In genomic region chr7:130262528-130263232, GRCm38 (mm10) we compare ENCODE assay signal across 9 mouse cellular contexts.
A peak's percentile ranks its signal among the peaks of the same experiment; 100 is the strongest.
DNase-seq lines count a peak whose midpoint lies in the region; ATAC-seq and TF ChIP-seq lines count a peak whose summit lies in the region.
"Had no signal": no experiment of that assay in that cellular context is flagged by ENCODE, and none has a peak within 500 bp of the region (broad histone marks: within the 10 kb centered on the region; RNA-seq: fewer than 3 reads in every experiment).

No protein-coding gene starts in this region.

- intact Hi-C loops in left cerebral cortex, postnatal 36 days (cut with DNase I): loop anchor here (5.0 kb wide), 1 partner anchor 45 kb away; no protein-coding TSS in a partner anchor

- DNase-seq in heart, adult 9 months (ENCODE audit: low spot score in 2 of 2): no peak
- peak; percentile 83 for DNase-seq in brain, embryonic 14.5 days (ENCODE audit: low read depth)
- DNase-seq in right cerebral cortex, postnatal 36 days (ENCODE audit: low spot score in 2 of 2): no peak
- no peak for DNase-seq in left cerebral cortex, postnatal 36 days (ENCODE audit: low spot score in 2 of 2)
- no peak for DNase-seq in left cerebral cortex, adult 9 months (ENCODE audit: low spot score in 2 of 2)
- DNase-seq: layer of hippocampus, adult 9-11 months had no signal

- peaks cover 76% of the 10 kb centered on the region for H3K4me1 ChIP-seq in heart, embryonic 13.5 days
- H3K4me1 ChIP-seq in hindbrain, embryonic 12.5 days: peaks cover 70% of the 10 kb centered on the region
- peaks cover 80% of the 10 kb centered on the region for H3K4me1 ChIP-seq in midbrain, embryonic 12.5 days

- H3K27ac ChIP-seq in heart, embryonic 13.5 days (replicated peaks): 0 out of 2 replicates have a peak overlapping the region, but pooled peaks have one; percentile 42
- no peak overlapping the region for H3K27ac ChIP-seq in hindbrain, embryonic 12.5 days
- peak overlapping the region; percentile 91 for H3K27ac ChIP-seq in midbrain, embryonic 12.5 days (replicated peaks)

- 44% methylated on average over 17 of the region's 17 CpGs for WGBS in heart, embryonic 13.5 days
- 16% methylated on average over 17 of the region's 17 CpGs for WGBS in hindbrain, embryonic 12.5 days
- WGBS in midbrain, embryonic 12.5 days: 7% methylated on average over 17 of the region's 17 CpGs

- no peak for ATAC-seq in heart, embryonic 13.5 days (ENCODE audit: extremely low read depth, insufficient number of reproducible peaks, low FRiP score, low TSS enrichment)
- ATAC-seq in hindbrain, embryonic 12.5 days (ENCODE audit: low FRiP score): no peak
- peak; percentile 10; the same call in 1 of the 2 replicates for ATAC-seq in midbrain, embryonic 12.5 days (ENCODE audit: low FRiP score, low read depth)

- peak overlapping the region; percentile 88 for H3K9ac ChIP-seq in heart, embryonic 13.5 days
- H3K9ac ChIP-seq in hindbrain, embryonic 12.5 days: peak overlapping the region; percentile 87; the same call in 1 of the 2 replicates
- peak overlapping the region; percentile 89 for H3K9ac ChIP-seq in midbrain, embryonic 12.5 days (replicated peaks)

- H3K27me3 ChIP-seq in heart, embryonic 13.5 days (replicated peaks): peaks cover 15% of the 10 kb centered on the region; the same call in 1 of the 2 replicates
- 0 out of 2 replicates have a peak, but pooled peaks cover 8% of the 10 kb centered on the region for H3K27me3 ChIP-seq in hindbrain, embryonic 12.5 days
- peaks cover 26% of the 10 kb centered on the region for H3K27me3 ChIP-seq in midbrain, embryonic 12.5 days

- peaks cover 7% of the 10 kb centered on the region for H3K36me3 ChIP-seq in heart, embryonic 13.5 days
- H3K36me3 ChIP-seq in hindbrain, embryonic 12.5 days: no peaks in the 10 kb centered on the region
- H3K36me3 ChIP-seq in midbrain, embryonic 12.5 days: no peaks in the 10 kb centered on the region

- no peaks in the 10 kb centered on the region for H3K9me3 ChIP-seq in heart, embryonic 13.5 days
- no peaks in the 10 kb centered on the region for H3K9me3 ChIP-seq in hindbrain, embryonic 12.5 days (replicated peaks)
- no peaks in the 10 kb centered on the region for H3K9me3 ChIP-seq in midbrain, embryonic 12.5 days

- peak overlapping the region; percentile 73 for H3K4me3 ChIP-seq in heart, embryonic 13.5 days
- peak overlapping the region; percentile 72 for H3K4me3 ChIP-seq in hindbrain, embryonic 12.5 days
- H3K4me3 ChIP-seq in midbrain, embryonic 12.5 days: peak overlapping the region; percentile 86

- no peak for TF ChIP-seq POLR2A in brain, embryonic 14.5 days (IDR thresholded peaks at IDR 0.05; ENCODE audit: borderline replicate concordance, extremely low read depth, insufficient read depth, insufficient read length, poor library complexity, severe bottlenecking)

- peak overlapping the region; percentile 87 for H3K4me2 ChIP-seq in heart, embryonic 13.5 days
- H3K4me2 ChIP-seq in hindbrain, embryonic 12.5 days (replicated peaks): peak overlapping the region; percentile 91
- H3K4me2 ChIP-seq in midbrain, embryonic 12.5 days (replicated peaks): peak overlapping the region; percentile 85

- no peak for TF ChIP-seq CTCF in brain, embryonic 14.5 days (IDR thresholded peaks at IDR 0.05; ENCODE audit: borderline replicate concordance, extremely low read depth, insufficient read depth, insufficient read length)
